Mouse (Mus musculus) cortical plate, adult 2 months (tissue): ENCODE measurements at regions not wholly inside any gene's neighbourhood (a gene's known extent, or its start where the extent isn't known, plus 50 kb on each side); places are given as distances from the start of the nearest gene placed in this dataset.

Experiments
- CTCF ChIP-seq: fragments of 200-500 bp; IDR thresholded peaks from 2 replicates; pipeline ENCODE4 v1.5.1; 2011; ENCODE audit warnings: mild to moderate bottlenecking, control low read depth, low read length; ENCODE audit not compliant: insufficient read depth; ENCODE audit errors: extremely low read depth
- POLR2A ChIP-seq: fragments of 200-500 bp; IDR thresholded peaks from 2 replicates; pipeline ENCODE4 v1.6.1; 2011; ENCODE audit warnings: mild to moderate bottlenecking, low read length, control low read depth; ENCODE audit not compliant: insufficient read depth; ENCODE audit errors: extremely low read depth

DNA sequence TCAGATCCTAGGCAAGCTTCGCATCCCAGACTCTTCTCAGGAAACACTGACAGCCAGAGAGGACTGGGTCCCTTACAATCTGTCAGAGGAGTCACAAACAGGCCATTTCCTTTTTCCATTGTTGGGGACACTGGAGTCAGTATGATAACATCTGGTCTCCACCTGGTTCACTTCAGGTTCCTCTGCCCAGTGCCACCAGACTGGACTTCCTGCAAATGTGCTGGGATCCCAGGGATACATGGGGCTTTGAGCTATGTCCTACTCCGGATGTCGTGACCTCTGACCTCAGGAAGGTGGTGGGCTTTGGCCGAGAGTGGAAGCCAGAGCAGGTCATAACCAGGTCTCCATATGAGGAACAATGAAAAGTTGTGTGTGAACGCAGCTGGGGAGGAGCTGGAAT lies 96.0 kb upstream of the Sulf2 start:
- TF ChIP-seq CTCF, result no peak
- TF ChIP-seq POLR2A, result no peak
